Mouse (Mus musculus): ENCODE data around the gene Ush1c. TPM values are rescaled to one million over a fixed set of nuclear protein-coding genes. Genes with fewer than 3 reads are reported as not detected.

Ush1c gene
- total and polyA plus RNA-seq, 3 experiments: not detected

- Histone ChIP-seq H3K27ac (ENCODE audit: insufficient read depth, low read depth) (no peak overlapping the region), H3K4me1 (ENCODE audit: control insufficient read depth in 1 of 2, insufficient read depth in 2 of 2) (no peaks in the 10 kb centered on the region), H3K36me3 (replicated peaks in 1 of 2; ENCODE audit: control insufficient read depth in 1 of 2, insufficient read depth in 1 of 2, low read length in 1 of 2) (no peaks in the 10 kb centered on the region), H3K4me2 (ENCODE audit: insufficient read depth, low read depth, poor library complexity, severe bottlenecking) (no peak overlapping the region), H3K79me2 (replicated peaks; ENCODE audit: control insufficient read depth, extremely low read depth, insufficient read depth, poor library complexity, severe bottlenecking) (no peaks in the 10 kb centered on the region), H3K9me3 (replicated peaks; ENCODE audit: low read length) (peaks cover 22% of the 10 kb centered on the region), H3K9ac (ENCODE audit: insufficient read depth, low read depth) (no peak overlapping the region), H3K4me3 (replicated peaks in 1 of 3; ENCODE audit: low read depth in 2 of 3, low read length in 2 of 3, poor library complexity in 1 of 3) (no peak overlapping the region), H3K27me3 (replicated peaks) (peaks cover 50% of the 10 kb centered on the region)
- no peak for DNase-seq (ENCODE audit: extremely low read depth)
- TF ChIP-seq POLR2A (IDR thresholded peaks at IDR 0.05; ENCODE audit: low read depth, low read length) (no peak), ZKSCAN1 (IDR thresholded peaks at IDR 0.05; ENCODE audit: borderline replicate concordance, low read depth, low read length) (no peak), MAX (IDR thresholded peaks at IDR 0.05; ENCODE audit: low read length) (no peak), CHD1 (IDR thresholded peaks at IDR 0.05; ENCODE audit: low read depth, low read length) (no peak), USF1 (IDR thresholded peaks at IDR 0.05; ENCODE audit: low read depth, low read length) (no peak), MYC (IDR thresholded peaks at IDR 0.05; ENCODE audit: low read depth, low read length) (no peak), UBTF (IDR thresholded peaks at IDR 0.05; ENCODE audit: low read depth, low read length) (no peak), IRF4 (IDR thresholded peaks at IDR 0.05; ENCODE audit: low read depth, low read length) (no peak), TBP (conservative IDR thresholded peaks at IDR 0.05; ENCODE audit: low read depth, low read length) (no peak), GABPA (IDR thresholded peaks at IDR 0.05; ENCODE audit: insufficient replicate concordance, low read depth, low read length) (no peak), MXI1 (IDR thresholded peaks at IDR 0.05; ENCODE audit: low read depth, low read length) (no peak), SIN3A (IDR thresholded peaks at IDR 0.05; ENCODE audit: low read length) (no peak), CTCF (conservative IDR thresholded peaks at IDR 0.05 in 1 of 2, IDR thresholded peaks at IDR 0.05 in 1 of 2; ENCODE audit: low read depth in 2 of 2, low read length in 2 of 2) (no peak), BHLHE40 (IDR thresholded peaks at IDR 0.05; ENCODE audit: low read depth, low read length) (no peak), CHD2 (IDR thresholded peaks at IDR 0.05; ENCODE audit: low read length) (no peak), ELF1 (IDR thresholded peaks at IDR 0.05; ENCODE audit: low read depth, low read length) (no peak), NELFE (IDR thresholded peaks at IDR 0.05; ENCODE audit: low read depth, low read length) (no peak), TCF12 (IDR thresholded peaks at IDR 0.05; ENCODE audit: low read depth, low read length) (no peak), HCFC1 (IDR thresholded peaks at IDR 0.05; ENCODE audit: low read depth, low read length) (no peak)
- in situ Hi-C loops (cut with MboI; ENCODE audit: low pct_ligation_motif_present, low pct_unique_long_range_greater_than_20kb, low sequenced_read_pairs) (no loop called here), dilution Hi-C loops (cut with MboI; ENCODE audit: extremely low pct_ligation_motif_present, extremely low pct_unique_long_range_greater_than_20kb, low sequenced_read_pairs) (no loop called here)
These were observed 69.9 kb downstream of the Ush1c start for GRCm38 (mm10) chr7:46168402-46168801.

GRCm38 (mm10) chr7:46167901-46168300, 70.4 kb downstream of the Ush1c start:
- H3K4me3 ChIP-seq (replicated peaks in 1 of 3; ENCODE audit: low read depth in 2 of 3, low read length in 2 of 3, poor library complexity in 1 of 3): no peak overlapping the region
- H3K4me1 ChIP-seq (ENCODE audit: control insufficient read depth in 1 of 2, insufficient read depth in 2 of 2): no peaks in the 10 kb centered on the region
- in situ Hi-C loops (cut with MboI; ENCODE audit: low pct_ligation_motif_present, low pct_unique_long_range_greater_than_20kb, low sequenced_read_pairs) (no loop called here), dilution Hi-C loops (cut with MboI; ENCODE audit: extremely low pct_ligation_motif_present, extremely low pct_unique_long_range_greater_than_20kb, low sequenced_read_pairs) (no loop called here)
- H3K36me3 ChIP-seq (replicated peaks in 1 of 2; ENCODE audit: control insufficient read depth in 1 of 2, insufficient read depth in 1 of 2, low read length in 1 of 2): no peaks in the 10 kb centered on the region
- peaks cover 48% of the 10 kb centered on the region for H3K27me3 ChIP-seq (replicated peaks)
- peaks cover 22% of the 10 kb centered on the region for H3K9me3 ChIP-seq (replicated peaks; ENCODE audit: low read length)
- H3K9ac ChIP-seq (ENCODE audit: insufficient read depth, low read depth): no peak overlapping the region
- no peak for TF ChIP-seq TCF12 (IDR thresholded peaks at IDR 0.05; ENCODE audit: low read depth, low read length)
- H3K4me2 ChIP-seq (ENCODE audit: insufficient read depth, low read depth, poor library complexity, severe bottlenecking): no peak overlapping the region
- no peak for DNase-seq (ENCODE audit: extremely low read depth)
- H3K27ac ChIP-seq (ENCODE audit: insufficient read depth, low read depth): no peak overlapping the region
- no peaks in the 10 kb centered on the region for H3K79me2 ChIP-seq (replicated peaks; ENCODE audit: control insufficient read depth, extremely low read depth, insufficient read depth, poor library complexity, severe bottlenecking)

All from CH12.LX (cell line).